Mouse (Mus musculus): Measurements from ENCODE around the gene Zbtb40. TPM values are rescaled to one million over a fixed set of nuclear protein-coding genes. Genes with fewer than 3 reads are reported as not detected.

Zbtb40 gene
- polyA plus RNA-seq, 1 experiment from 2014 or later: 0.86 TPM

DNA sequence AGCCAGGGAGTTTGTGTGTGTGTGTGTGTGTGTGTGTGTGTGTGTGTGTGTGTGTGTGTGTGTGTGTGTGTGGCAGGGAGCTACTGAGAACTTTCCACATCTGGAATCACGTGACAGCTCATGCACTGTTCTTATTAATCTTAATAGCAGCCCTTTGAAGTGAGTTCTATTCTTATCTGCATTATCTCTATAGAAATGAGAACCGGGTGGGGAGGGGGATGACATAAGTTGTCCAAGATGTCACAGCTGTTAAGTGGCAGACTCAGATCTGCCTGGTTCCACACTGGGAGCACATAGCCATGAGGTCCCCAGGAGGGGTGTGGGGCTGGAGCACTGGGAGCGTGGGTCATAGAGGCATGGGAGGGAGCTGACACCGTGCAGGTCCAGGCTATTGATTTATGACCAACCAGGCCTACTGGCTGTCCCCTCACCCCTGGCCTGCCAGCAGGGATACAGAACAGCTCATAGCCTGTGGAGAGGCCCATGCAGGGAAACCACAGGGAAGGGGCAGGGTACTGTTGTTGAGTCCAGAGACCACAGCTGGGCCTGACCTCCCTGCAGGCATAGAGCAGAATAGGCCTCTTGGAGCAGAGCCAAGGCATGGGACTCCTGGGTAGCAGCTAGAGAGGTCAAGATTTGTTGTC lies 86.8 kb downstream of the Zbtb40 start:
- Histone ChIP-seq H3K9me3 (ENCODE audit: control insufficient read depth, low read length) (no peaks in the 10 kb centered on the region), H3K4me1 (replicated peaks; ENCODE audit: control insufficient read depth, insufficient read depth) (0 out of 2 replicates have a peak, but pooled peaks cover 1% of the 10 kb centered on the region), H3K36me3 (ENCODE audit: control insufficient read depth, insufficient read depth, low read length) (no peaks in the 10 kb centered on the region), H3K9ac (ENCODE audit: low read length) (no peak overlapping the region), H3K4me2 (replicated peaks; ENCODE audit: low read depth) (no peak overlapping the region), H3K4me3 (ENCODE audit: low read depth, low read length) (no peak overlapping the region), H3K27ac (replicated peaks) (no peak overlapping the region), H3K27me3 (ENCODE audit: control insufficient read depth, insufficient read depth, low read length) (0 out of 2 replicates have a peak, but pooled peaks cover 2% of the 10 kb centered on the region)
- 25% methylated on average over 4 of the region's 4 CpGs for WGBS
- ATAC-seq (ENCODE audit: low FRiP score, low TSS enrichment) (no peak), DNase-seq (ENCODE audit: low spot score) (no peak)
- TF ChIP-seq CTCF (IDR thresholded peaks at IDR 0.05; ENCODE audit: low read depth) (no peak), EP300 (optimal IDR thresholded peaks at IDR 0.05) (no peak)

DNA sequence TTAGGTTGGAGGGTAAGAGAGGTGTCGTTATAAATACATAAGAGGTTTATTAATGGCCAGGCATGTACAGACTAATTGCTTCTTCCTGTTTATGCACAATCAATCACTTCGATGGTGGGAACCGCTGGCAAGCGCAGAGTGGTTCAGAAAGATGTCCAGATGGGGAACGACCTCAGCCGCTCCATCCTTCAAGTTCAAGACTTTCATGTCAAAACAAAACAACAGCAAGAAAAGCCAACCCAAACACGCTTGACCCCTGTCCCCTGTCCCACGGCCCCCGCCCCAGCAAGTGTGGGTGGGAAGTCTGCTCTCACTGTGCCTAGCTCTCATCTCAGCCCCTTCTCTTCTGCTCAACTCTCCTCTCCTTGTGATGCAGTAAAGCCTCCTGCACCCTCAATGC lies 88.0 kb downstream of the Zbtb40 start:
- Histone ChIP-seq H3K27ac (replicated peaks) (no peak overlapping the region), H3K9ac (ENCODE audit: low read length) (no peak overlapping the region), H3K4me1 (replicated peaks; ENCODE audit: control insufficient read depth, insufficient read depth) (0 out of 2 replicates have a peak, but pooled peaks cover 2% of the 10 kb centered on the region), H3K36me3 (ENCODE audit: control insufficient read depth, insufficient read depth, low read length) (no peaks in the 10 kb centered on the region), H3K27me3 (ENCODE audit: control insufficient read depth, insufficient read depth, low read length) (peaks cover 2% of the 10 kb centered on the region; the same call in 1 of the 2 replicates), H3K9me3 (ENCODE audit: control insufficient read depth, low read length) (no peaks in the 10 kb centered on the region), H3K4me3 (ENCODE audit: low read depth, low read length) (no peak overlapping the region), H3K4me2 (replicated peaks; ENCODE audit: low read depth) (no peak overlapping the region)
- DNase-seq (ENCODE audit: low spot score) (no peak), ATAC-seq (ENCODE audit: low FRiP score, low TSS enrichment) (no peak)
- TF ChIP-seq EP300 (optimal IDR thresholded peaks at IDR 0.05): no peak
- 35% methylated on average over 9 of the region's 9 CpGs for WGBS

DNA sequence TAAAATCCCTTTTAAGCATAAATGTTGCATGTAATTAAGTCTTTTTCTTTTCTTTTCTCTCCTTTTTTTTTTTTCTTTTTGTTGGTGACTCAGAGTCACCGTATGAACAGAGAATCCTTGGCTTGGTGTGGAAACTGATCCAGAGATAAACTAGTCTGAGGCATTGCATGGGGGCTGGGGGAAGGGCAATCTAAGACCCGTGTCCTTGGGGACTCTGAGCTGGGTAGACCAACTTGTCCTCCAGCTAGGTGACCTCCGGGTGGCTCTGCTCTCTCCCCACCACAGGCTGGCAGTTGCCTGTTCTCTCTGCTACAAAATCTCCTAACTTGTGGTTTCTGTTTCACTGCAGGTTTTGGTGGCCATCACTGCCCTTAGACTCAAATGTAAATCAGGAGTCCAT lies 88.5 kb downstream of the Zbtb40 start:
- DNase-seq (ENCODE audit: low spot score): no peak
- Histone ChIP-seq H3K4me2 (replicated peaks; ENCODE audit: low read depth) (no peak overlapping the region), H3K4me1 (replicated peaks; ENCODE audit: control insufficient read depth, insufficient read depth) (0 out of 2 replicates have a peak, but pooled peaks cover 2% of the 10 kb centered on the region), H3K36me3 (ENCODE audit: control insufficient read depth, insufficient read depth, low read length) (no peaks in the 10 kb centered on the region), H3K9me3 (ENCODE audit: control insufficient read depth, low read length) (no peaks in the 10 kb centered on the region), H3K27ac (replicated peaks) (no peak overlapping the region), H3K4me3 (ENCODE audit: low read depth, low read length) (no peak overlapping the region), H3K9ac (ENCODE audit: low read length) (no peak overlapping the region), H3K27me3 (ENCODE audit: control insufficient read depth, insufficient read depth, low read length) (peaks cover 2% of the 10 kb centered on the region; the same call in 1 of the 2 replicates)
- 34% methylated on average over 3 of the region's 3 CpGs for WGBS
- TF ChIP-seq EP300 (optimal IDR thresholded peaks at IDR 0.05) (no peak), CTCF (IDR thresholded peaks at IDR 0.05; ENCODE audit: low read depth) (no peak)
- no peak for ATAC-seq (ENCODE audit: low FRiP score, low TSS enrichment)

DNA sequence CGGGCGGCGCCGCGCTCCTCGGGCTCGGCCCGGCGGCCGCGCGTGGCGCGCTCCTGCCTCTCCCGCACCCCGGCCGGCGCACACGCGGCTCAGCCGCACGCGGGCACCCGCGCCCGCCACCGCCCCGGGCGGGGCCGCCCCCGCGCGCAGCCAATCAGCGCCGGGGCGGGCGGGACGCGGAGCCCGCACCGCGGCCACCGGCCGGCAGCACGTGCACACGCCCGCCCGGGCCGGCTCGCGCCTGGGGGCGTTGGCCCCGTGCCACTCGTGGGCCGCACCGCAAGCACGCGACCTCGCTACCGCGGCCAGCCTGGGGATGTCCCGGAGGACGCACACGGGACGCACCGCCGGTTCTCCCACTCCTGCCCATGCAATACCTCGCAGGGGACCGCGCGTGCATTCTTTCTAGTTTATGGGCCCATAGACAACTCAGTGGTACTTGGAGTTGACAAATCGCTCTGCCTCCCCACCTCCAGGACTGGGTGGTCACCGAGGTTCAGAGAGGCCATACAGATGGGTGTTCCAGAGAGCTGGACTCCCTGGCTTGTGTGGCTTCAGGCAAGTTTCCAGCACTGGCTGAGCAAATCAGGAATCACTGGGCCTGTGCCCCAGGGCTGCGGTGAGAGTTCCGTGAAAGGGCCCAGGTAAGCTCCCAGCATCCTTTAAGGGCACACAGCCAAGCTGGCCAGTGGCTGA lies 91.7 kb downstream of the Zbtb40 start, which contains the start of gene Epha8:
Gene Epha8, minus strand, starts transcription at position 66 of the 696 bp plus-strand sequence.
- H3K4me1 ChIP-seq (replicated peaks; ENCODE audit: control insufficient read depth, insufficient read depth): 0 out of 2 replicates have a peak, but pooled peaks cover 2% of the 10 kb centered on the region
- TF ChIP-seq EP300 (optimal IDR thresholded peaks at IDR 0.05) (no peak), CTCF (IDR thresholded peaks at IDR 0.05; ENCODE audit: low read depth) (no peak)
- 2% methylated on average over 47 of the region's 75 CpGs for WGBS
- H3K4me2 ChIP-seq (replicated peaks; ENCODE audit: low read depth): peak within 1 kb of the TSS; percentile 59
- no peak within 1 kb of the TSS for H3K27ac ChIP-seq (replicated peaks)
- no peaks in the 10 kb centered on the region for H3K9me3 ChIP-seq (ENCODE audit: control insufficient read depth, low read length)
- no peaks in the 10 kb centered on the region for H3K36me3 ChIP-seq (ENCODE audit: control insufficient read depth, insufficient read depth, low read length)
- H3K4me3 ChIP-seq (ENCODE audit: low read depth, low read length): peak within 1 kb of the TSS; percentile 22
- no peak within 1 kb of the TSS for H3K9ac ChIP-seq (ENCODE audit: low read length)
- ATAC-seq (ENCODE audit: low FRiP score, low TSS enrichment): peak; percentile 50
- peaks cover 2% of the 10 kb centered on the region; the same call in 1 of the 2 replicates for H3K27me3 ChIP-seq (ENCODE audit: control insufficient read depth, insufficient read depth, low read length)
- no peak for DNase-seq (ENCODE audit: low spot score)

DNA sequence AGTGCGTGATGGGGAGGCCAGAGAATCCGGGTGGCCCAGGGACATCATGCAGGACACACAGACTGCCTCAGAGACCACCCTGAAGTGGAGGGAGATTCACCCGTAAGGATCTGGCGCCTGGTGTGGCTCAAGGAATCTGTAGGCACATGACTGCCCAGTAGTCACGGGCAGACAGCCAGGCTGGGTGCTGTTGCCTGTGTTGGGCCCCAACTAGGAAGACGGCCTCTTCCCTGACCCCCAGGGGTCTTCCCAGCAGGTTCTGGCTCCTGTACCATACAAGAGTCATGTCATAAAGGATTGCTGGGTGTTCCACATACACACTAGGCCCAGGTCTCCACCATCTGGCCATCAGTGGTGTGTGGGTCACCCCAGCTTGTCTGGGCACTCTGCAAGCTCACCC lies 94.0 kb downstream of the Zbtb40 start:
- ATAC-seq (ENCODE audit: low FRiP score, low TSS enrichment): no peak
- no peak overlapping the region for H3K9ac ChIP-seq (ENCODE audit: low read length)
- H3K36me3 ChIP-seq (ENCODE audit: control insufficient read depth, insufficient read depth, low read length): no peaks in the 10 kb centered on the region
- TF ChIP-seq EP300 (optimal IDR thresholded peaks at IDR 0.05): no peak
- 69% methylated on average over 6 of the region's 6 CpGs for WGBS
- peaks cover 2% of the 10 kb centered on the region; the same call in 1 of the 2 replicates for H3K27me3 ChIP-seq (ENCODE audit: control insufficient read depth, insufficient read depth, low read length)
- no peak overlapping the region for H3K27ac ChIP-seq (replicated peaks)
- H3K9me3 ChIP-seq (ENCODE audit: control insufficient read depth, low read length): no peaks in the 10 kb centered on the region
- no peak overlapping the region for H3K4me2 ChIP-seq (replicated peaks; ENCODE audit: low read depth)
- H3K4me1 ChIP-seq (replicated peaks; ENCODE audit: control insufficient read depth, insufficient read depth): 0 out of 2 replicates have a peak, but pooled peaks cover 2% of the 10 kb centered on the region
- H3K4me3 ChIP-seq (ENCODE audit: low read depth, low read length): no peak overlapping the region
- DNase-seq (ENCODE audit: low spot score): no peak

Measured in stomach, postnatal 0 days (tissue).